Mouse (Mus musculus) liver (tissue): ENCODE measurements around the gene Rbm28.
A peak's percentile ranks its signal among the peaks of the same experiment; 100 is the strongest.
"Not testable (repeated sequence)": the region's sequence is repeated elsewhere in the genome, so short reads cannot be mapped to it uniquely, and the experiment has no call there.

Experiments used
- DNase-seq: peaks from one replicate; pipeline ENCODE4 v3.0.0-alpha.2; 2020; ENCODE audit warnings: mixed read lengths

Gene Rbm28

DNA sequence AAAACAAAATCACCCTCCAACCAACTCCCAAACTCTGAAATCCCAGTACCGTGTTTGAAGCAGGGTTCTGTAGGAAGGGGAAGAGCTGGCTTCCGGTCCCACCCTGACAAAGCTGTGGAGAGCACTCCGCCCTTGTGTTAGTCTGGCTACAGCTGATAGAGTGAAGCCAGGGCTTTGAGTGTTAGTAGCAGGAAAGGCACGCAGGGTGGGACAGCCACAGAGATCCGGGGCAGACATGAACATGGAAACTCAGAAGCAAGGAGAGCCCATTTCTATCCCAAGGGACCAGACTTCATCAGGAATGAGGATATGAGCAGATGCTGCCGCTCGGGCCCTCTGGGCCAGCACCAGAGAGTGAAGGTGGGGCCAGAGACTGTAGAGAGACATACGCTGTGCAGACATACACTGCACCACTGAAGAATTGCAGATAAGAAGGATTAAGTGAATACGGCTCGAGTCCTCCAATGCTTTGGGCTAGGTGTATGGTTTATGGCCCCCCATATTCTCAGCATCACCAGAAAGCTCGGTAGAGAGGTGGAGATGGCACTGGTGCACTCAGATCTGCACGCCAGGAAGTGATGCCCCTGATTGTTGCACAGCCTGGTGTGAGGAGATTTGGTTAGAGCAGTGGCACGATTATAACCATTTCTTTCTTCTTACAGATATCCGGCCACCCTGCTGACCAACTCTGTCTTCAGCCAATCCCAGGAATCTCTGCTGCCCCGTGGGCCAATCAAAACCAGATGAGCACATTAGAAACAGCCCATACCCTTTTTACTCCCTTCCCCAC, 29.4 kb upstream of the Rbm28 start:
- no peak for DNase-seq

DNA sequence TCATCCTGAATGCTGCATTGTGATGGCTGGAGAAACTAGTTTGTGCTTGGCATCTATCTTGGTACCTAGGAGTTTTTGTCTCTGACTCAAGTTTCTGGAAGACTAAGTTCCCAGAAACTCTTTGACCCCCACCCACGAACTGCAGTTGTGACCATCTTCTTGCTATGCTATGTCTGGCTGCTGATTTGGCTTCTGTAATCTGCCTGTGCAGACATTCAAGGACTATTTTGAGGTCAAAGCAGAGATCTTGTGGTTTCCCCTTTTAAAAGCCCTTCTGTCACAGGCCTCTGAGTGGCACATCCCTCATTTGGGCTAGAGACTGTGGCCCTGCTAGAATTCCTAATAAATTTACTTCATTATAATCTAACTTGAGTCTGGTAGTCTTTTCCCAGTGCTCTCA, 23.1 kb upstream of the Rbm28 start:
- no peak for DNase-seq

DNA sequence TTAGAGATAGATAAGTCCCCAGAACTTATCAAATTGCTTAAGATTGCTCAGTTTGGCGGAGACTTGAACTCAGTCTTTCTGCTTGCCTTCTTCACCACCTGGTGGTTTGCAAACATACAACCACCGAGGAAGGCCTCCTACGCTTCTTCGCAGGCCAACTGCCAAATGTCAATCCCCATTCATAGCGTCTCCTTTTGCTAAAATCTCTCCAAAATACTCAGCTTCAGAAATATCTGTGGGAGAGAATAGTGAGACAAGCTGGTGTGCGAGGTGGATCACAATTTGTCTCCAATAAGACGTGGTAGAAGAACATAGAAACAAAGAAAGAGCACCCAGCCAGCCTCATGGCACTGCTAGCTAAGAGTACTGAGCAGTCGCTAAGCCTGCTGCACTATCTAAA, 15.0 kb upstream of the Rbm28 start:
- no peak for DNase-seq

DNA sequence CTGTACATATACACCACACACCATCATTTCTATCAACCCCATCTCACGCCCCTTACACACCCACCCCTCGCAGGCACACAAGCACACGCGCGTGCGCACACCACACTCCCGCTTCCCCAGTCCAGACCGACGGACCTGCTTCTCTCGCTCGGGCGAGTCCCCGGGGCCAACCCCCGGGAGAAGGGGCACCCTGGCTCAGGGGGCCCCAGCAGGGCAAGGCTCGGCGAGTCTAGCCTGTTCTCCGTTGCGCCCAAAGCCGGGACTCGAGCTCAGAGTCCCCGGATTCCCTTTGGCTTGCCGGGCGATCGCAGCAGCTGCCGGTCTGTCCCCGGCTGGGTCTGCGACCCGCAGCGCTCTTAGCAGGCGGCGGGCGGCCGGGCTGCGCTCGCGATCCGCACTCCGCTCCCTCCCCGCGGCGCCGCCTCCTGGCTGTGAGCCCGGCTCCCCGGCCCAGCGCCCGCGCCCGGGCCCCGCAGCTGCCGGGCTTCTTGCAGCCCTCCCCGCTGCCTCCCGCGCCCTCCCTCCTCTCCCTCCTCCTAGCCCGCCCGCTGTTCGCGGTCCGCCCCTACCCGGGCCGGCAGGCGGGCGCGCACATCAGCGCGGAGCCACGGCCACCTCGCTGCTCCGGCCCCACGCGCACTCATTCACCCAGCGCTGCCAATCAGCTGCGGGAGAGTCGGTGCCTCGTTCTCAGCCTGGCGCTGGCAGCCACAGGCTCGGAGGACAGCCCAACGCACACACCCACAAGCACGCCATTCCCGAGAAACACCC, 14.3 kb upstream of the Rbm28 start, which contains the start of gene Prrt4:
Prrt4 (minus strand) TSS at position 697 of the 771 bp plus-strand sequence.
- peak; percentile 34 for DNase-seq

DNA sequence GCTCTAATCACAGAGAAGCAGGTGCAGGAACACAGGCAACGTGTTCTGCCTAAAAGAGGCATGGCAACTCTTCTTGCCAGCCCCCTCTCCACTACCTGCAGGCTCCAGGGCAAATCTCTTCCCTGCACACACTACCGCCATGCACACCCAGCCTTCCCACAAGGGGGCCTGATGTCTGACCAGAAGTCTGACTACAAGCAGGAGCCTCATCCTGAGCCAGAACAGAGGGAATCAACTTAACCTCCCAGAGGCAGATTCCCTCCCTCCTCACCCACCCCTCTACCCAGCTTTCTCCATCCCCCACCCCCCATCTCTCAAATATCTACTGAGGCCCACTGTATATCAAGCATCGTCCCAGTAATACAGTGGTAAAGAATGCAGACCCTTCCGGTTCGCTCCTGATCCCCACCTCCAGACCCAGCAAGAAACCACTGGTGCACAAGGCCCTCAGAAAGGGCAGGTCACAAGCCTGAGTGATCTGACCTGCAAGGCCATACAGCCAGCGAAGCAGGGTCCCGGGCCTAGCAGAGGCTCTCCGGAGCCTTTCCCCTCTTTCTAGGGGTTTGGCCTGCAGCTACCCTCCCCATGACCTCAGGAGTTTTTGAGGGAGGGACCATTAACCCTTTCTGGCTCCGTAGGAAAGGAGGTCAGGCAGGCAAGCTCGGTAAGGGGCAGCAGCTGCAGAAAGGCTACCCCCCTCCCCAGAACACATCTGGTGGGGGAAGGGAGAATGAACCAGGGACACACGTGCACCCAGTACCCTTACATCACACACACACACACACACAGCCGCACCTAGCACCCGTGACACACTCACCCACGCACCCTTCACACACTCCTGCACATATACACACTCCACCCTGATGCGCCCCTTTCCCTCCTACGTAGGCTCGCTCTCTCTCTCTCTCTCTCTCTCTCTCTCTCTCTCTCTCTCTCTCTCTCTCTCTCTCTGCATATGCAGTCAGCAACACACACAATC, 13.4 kb upstream of the Rbm28 start:
- no peak for DNase-seq

DNA sequence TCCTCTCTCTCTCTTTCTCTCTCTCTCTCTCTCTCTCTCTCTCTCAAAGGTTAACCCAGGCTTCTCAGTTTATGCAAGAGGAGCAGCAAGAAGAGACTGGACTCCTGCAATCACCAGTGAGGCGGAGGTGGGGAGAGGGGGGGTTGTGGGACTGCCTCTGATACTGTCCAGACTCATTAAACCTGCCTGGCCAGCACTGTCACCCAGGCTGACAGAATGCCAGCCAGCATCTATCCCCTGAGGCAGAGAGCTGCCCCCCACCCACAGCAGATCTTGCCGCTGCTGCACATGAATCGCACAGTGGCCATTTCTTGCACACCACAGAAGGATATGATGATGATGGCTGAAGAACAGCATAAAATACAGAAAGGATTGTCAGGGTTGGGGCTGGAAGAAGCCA, 10.3 kb upstream of the Rbm28 start:
- no peak for DNase-seq

DNA sequence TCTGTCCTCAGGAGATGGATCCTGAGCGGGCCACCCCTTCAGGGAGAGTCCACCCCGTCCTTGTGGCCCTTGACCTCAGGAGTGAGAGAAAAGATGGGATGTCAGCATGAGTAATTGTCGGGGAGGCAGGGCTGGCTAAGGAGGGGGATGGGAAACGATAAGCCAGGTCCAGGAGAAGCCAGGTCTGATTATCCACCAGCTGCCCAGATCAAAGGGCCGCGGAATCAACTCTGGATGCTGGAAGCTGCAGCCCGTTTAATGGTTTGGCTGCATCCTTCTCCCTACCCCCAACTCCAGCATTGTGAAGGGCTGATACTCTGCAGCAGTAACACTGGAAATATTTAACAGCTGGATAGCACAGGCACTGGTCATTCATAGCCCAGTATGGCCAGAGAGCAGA, 9.6 kb upstream of the Rbm28 start:
- DNase-seq: no peak

DNA sequence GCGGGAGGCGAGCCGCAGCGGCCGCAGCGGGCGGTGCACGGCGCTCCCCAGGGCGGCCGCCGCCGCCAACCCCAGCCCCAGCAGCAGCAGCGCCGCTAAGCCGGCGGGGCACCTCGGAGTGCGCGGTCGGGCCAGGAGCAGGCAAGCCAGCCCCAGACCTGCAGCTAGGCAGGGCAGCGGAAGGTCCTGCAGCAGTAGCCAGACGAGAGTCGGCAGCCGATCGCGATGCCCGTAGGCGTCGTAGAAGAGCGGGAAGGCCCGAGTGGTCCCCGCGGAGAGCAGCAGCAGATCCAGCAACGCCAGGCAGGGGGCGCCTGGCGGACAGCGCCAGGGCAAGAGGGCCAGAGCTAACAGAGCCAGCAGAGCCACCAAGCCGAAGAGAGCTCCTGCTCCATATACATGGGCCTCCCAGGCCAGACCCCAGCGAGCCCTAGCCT, 6.2 kb upstream of the Rbm28 start:
- DNase-seq: peak; percentile 74

DNA sequence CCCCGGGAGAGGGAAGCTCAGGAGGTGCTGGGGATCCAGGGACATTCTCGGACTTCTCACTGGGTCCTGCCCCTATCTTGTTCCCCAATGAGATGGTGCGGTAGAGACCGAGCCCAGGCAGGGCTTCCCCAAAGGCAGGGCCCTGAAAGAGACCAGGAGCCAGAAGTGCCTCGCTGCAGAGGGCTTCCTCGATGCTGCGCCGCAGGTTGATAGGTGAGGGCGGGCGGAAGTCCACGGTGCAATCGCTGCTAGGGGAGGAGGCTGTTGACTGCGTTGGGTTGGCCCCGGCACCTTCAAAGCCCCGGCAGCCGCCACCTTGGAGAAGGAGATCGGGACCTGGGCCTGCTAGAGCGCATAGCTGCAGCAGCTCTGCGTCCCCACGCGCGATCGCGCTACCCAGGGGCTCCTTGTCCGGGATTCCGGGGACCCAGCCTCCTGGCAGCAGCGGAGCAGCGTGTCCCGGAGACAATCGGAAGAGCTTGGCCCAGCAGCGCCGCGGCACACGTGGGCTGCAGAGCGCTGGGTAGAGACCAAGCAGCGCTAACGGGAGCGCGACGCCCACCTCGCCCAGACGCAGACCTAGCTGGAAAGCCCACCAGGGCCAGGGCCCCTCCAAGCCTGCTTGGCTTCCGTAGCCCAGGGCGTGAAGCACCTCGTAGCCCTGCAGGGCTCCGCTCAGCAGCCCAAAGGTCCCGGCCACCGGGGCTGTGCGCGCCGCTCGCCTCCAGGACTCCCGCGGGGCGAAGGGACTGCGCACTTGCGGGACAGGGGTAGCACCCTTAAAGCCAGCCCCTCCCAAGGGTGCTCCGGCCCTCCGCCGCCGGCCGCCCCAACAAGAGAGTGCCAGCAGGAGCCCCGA, 5.5 kb upstream of the Rbm28 start:
- DNase-seq: peak; percentile 14

DNA sequence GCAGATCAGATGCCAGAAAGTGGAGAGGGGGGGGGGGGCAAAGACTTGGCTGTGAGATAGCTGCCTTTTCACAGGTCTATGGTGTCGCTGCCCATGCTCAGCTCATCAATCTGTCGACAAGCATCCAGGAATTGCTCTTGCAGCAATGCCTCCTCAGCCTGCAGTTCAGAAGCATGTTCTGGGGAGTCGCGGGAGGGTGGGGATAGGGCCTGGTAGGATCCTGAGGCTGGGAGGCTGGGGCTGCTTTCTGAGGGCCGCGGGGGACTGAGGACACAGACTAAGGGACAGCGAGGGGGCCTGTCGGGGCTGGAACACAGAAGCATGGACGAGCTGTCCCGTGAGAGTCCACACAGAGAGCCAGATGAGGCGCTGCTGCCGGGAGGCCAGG, 4.9 kb upstream of the Rbm28 start:
- DNase-seq: no peak

DNA sequence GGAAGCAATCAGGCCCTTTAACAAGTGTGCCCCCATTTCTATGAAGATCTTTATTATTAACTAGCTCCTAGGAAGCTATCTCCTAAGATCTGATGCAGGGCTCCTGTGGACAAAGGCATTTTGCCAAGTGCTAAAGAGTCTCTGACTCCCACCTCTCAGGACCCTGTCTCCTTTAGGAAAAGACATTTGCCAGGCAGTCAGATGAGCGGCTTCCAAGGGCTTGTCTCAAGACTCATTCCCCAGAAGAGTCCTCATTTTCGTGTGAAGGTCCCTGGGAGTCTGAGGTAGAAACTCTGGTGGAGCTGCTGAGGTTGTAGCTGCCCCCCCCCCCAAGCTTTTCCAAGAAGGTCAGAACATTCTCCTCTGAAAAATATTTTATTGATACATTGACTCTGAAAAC, 4.1 kb upstream of the Rbm28 start:
- no peak for DNase-seq

DNA sequence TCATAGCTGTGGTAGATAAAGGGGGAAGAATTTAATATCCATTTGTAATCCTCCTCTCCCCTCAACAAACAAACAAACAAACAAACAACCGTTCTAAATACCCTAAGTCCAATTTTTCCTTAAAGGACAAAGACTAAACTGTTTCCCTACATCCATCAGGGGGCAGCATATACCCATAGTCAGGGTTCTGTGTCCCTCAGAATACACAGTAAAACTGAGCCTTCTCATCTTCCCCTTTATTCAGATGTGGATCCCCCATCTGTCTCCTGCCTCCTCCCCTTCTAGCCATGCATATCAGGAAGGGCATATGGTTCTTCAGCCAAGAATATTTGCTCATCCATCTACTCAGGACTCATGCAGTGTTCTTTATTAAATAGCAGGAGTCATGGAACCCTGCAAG, 1.4 kb upstream of the Rbm28 start:
- DNase-seq: no peak

DNA sequence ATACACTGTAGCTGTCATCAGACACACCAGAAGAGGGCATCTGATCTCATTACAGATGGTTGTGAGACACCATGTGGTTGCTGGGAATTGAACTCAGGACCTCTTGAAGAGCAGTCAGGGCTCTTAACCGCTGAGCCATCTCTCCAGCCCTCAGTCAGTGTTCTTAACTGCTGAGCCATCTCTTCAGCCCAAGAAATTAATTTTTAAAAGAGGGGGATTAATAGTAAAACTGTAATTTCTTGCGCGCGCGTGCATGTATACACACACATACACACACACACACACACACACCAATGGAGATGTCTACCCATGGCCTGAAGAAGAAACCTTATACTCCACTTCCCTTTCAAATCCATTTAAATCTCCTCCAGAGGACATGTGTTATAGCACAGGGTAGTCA, 3.5 kb downstream of the Rbm28 start:
- not testable (repeated sequence) for DNase-seq

DNA sequence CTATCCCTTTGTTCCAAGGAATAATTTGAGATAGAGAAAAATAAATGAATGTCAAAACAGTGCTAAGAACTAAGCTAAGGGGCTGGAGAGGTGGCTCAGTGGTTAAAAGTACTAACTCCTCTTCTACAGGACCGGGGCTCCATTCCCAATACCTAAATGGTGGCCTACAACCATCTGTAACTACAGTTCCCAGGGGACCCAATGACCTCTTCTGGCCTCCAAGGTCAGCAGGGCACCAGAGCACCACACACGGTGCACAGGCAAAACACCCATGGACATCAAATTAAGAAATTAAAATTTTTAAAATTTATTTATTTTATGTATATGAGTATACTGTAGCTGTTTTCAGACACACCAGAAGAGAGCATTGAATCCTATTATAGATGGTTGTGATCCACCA, 4.0 kb downstream of the Rbm28 start:
- DNase-seq: no peak

DNA sequence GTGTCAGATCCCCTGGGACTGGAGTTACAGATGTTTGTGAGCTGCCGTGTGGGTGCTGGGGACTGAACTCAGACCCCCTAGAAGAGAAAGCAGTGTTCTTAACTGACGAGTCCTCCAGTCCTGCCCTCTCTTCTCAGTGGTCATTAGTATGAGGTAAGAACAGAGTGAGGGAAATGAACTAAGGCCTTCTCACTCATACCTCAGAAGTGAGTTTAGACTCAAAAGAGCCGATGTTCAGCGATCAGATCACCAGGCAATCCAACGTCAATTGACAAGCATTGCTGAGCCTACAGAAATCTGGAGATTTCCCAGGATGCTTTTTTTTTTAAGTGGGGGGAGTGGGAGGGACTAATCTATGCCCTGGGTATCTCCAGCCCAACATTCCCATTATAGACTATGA, 8.5 kb downstream of the Rbm28 start:
- DNase-seq: no peak

DNA sequence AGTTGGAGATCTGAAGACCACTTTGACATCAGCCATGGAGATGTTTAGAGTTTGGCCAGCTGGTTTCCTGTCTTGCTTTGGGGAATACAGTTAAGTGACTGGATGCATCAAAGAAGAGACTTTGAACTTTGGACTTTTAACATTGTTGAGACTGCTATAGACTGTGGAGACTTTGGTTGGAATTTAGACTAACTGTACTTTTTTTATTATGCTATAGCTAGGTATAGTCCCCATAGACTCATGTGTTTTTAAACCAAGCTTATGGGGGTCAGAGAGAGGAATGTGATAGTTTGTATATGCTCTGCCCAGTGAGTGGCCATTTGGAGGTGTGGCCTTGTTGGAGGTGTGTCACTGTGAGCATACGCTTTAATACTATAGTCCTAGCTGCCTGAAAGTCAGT, 14.8 kb downstream of the Rbm28 start:
- no peak for DNase-seq

DNA sequence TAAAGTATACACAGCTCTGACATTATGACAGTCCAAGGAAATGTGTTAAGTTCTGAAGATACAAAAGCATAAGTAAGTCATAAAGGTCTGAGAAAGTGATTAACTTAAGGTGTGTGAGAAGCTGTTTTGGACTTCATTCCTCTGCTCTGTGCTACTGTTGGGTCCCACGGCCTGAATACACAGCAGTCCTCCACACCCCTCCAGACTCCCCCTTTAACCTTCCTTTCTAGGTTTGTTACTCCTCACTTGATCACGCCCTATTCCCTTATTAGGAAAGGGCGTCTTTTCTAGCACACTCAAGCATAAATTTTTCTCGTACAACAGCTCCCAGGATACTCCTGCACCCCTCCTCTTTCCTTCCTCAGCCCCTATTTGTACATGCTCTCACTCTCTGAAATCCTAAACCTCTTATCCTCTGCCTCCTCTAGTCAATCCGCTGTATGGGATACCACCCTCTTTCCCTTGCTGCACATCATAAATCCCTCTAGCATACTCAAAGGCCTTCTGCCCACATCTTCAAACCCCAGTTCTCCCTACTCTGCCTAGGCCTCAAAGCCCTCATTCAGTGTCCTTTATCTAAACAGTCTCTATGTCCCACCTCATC, 17.3 kb downstream of the Rbm28 start:
- DNase-seq: no peak

DNA sequence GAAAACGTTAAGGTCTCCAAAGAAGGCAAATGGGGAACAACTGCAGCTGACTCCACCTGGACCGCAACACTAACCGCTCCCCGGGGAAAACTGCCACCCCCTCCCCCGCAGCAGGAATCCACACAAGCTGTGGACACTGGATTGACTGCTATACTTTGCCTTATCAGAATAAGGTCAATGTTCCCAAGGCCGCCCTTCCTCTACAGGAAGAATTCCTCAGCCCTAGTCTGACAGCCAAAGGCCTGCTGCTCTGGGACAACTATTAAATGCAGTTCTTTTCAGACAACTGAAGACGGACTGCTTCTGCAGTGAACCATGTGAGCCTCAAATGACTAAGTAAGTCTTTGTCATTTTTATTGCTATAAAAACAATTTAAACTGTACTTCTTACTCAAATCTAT, 18.2 kb downstream of the Rbm28 start:
- DNase-seq: peak; percentile 9

DNA sequence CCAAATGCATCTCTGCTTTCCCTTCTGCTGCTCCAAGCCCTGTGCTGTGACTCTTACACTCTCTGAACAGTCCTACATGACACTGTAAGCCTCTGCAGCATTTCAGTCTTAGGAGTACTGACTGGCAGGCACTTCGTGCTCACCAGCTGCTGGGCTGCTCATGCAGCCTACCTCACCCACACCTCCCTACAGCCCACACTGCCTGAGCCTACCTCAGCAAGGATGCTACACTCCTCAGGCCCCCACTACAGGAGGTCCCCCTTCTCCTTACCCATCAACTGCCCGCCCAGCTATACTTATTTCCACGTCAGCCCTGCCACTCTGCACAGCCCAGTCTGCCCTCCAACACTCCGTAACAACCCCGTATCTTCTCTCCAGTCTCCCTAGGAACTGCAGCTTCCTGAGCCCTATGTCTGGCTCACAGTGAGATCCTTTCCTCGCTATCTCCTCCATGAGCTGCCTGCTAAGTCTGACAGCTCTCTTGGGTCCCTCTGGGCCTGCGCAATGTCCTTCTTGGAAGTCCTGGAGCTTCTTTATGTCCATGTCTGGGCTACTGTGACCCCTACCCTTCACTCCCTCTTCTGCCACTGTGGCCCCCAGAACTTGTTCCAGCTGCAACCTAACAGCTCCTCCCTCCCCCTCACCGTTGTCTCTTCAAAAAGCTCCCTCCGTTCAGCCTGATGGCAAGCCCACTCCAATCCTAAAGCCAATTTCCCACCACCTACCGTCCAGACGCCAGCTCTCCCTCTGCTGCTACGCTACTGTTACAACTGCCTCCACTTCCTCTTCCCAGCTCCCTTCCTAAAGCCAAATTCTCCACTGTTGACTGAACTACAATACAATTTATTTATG, 19.1 kb downstream of the Rbm28 start:
- DNase-seq: no peak

DNA sequence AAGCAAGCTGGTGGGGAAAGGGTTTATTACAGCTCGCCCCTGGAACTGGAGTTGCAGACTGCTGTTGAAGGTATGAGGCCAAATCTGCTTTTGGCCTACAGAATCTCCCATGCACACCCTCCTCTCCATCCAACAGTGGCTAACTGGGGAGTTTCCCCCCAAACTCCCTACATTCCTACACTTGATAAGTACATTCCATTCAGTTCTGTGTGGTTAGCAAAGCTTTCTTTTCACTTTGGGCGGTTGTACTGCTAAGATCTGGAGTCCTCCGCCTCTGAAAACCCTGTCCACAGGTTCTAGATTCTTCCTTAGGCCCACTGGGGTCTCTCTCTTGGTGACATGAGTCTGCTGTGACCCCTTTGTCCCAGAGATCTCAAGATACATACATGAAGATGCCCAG, 19.8 kb downstream of the Rbm28 start:
- DNase-seq: no peak

DNA sequence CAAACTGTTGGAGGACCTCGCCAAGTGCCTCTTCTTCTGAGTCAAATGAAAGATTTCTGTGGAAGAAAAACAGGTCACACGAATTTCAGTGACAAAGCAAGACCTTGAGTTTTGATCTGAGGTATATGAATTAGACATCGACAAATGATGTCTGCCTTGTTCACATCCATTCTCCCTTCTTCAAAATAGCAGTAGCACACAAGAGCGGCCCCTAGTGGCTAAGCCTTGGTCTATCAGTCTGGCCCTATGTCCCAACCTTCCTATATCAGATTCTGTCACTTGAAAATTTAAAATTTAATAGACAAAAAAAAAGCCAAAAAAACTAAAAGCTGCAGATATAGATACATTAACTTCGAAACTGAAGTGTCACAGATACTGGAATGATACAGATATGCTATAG, 21.2 kb downstream of the Rbm28 start:
- peak; percentile 55 for DNase-seq
